Mouse (Mus musculus) bone marrow macrophage, adult 2 months (primary cell): ENCODE data around the gene Gdpgp1.
A peak's percentile ranks its signal among the peaks of the same experiment; 100 is the strongest.

Source experiments
- CTCF ChIP-seq: IDR thresholded peaks from 2 replicates; pipeline ENCODE4 v1.5.1; 2012; ENCODE audit warnings: low read depth, mild to moderate bottlenecking, low read length, moderate library complexity
- POLR2A ChIP-seq: IDR thresholded peaks from 2 replicates; pipeline ENCODE4 v1.6.1; 2012; ENCODE audit warnings: mild to moderate bottlenecking, low read depth, low read length, borderline replicate concordance

- TF ChIP-seq CTCF (no peak), POLR2A (peak; percentile 14; the same call in 1 of the 2 replicates)
Observed at GRCm38 (mm10) chr7:80192226-80193061, 40.2 kb upstream of the Gdpgp1 start.
